Mouse (Mus musculus) forebrain, postnatal 0 days (tissue): ENCODE data around the gene Enpp1. TPM values are rescaled to one million over a fixed set of nuclear protein-coding genes. Genes with fewer than 3 reads are reported as not detected.

ENCODE experiments used
- ATAC-seq: fragments of 200-750 bp; cut with Nextera tagmentation; 2 replicates; pipeline ENCODE4 v1.8.0; 2017; ENCODE audit warnings: mild to moderate bottlenecking, moderate library complexity
- DNase-seq: peaks from one replicate; pipeline ENCODE4 v3.0.0-alpha.2; 2015
- H3K27ac ChIP-seq: fragments of 300-500 bp; sonication (generic); 2 replicates; pipeline ENCODE4 v1.5.1; 2014; ENCODE audit warnings: low read depth, mild to moderate bottlenecking, antibody characterized with exemption, low read length, moderate library complexity, mixed read lengths
- H3K27me3 ChIP-seq: fragments of 300-500 bp; sonication (generic); 2 replicates; pipeline ENCODE4 v1.6.1; 2014; ENCODE audit warnings: mild to moderate bottlenecking, low read length, mixed read lengths; ENCODE audit not compliant: insufficient read depth
- H3K36me3 ChIP-seq: fragments of 300-500 bp; sonication (generic); 2 replicates; pipeline ENCODE4 v1.6.1; 2014; ENCODE audit warnings: mild to moderate bottlenecking, moderate library complexity; ENCODE audit not compliant: insufficient read depth
- H3K4me1 ChIP-seq: fragments of 300-500 bp; sonication (generic); 2 replicates; pipeline ENCODE4 v1.6.1; 2014; ENCODE audit warnings: antibody characterized with exemption; ENCODE audit not compliant: insufficient read depth
- H3K4me2 ChIP-seq: fragments of 300-500 bp; sonication (generic); 2 replicates; pipeline ENCODE4 v1.6.1; 2014; ENCODE audit warnings: low read depth, mild to moderate bottlenecking, moderate library complexity
- H3K4me3 ChIP-seq: fragments of 300-500 bp; sonication (generic); 2 replicates; pipeline ENCODE4 v1.5.1; 2014; ENCODE audit warnings: low read depth, low read length, mixed read lengths
- H3K9ac ChIP-seq: fragments of 300-500 bp; sonication (generic); 2 replicates; pipeline ENCODE4 v1.6.1; 2014; ENCODE audit warnings: mild to moderate bottlenecking
- H3K9me3 ChIP-seq: fragments of 300-500 bp; sonication (generic); 2 replicates; pipeline ENCODE4 v1.6.1; 2016; ENCODE audit warnings: low read length
- CTCF ChIP-seq: sonication (generic); IDR thresholded peaks from 2 replicates; pipeline ENCODE4 v1.5.1; 2016; ENCODE audit warnings: antibody characterized with exemption, control low read depth, low read depth
- WGBS: fragments of 180-500 bp; shearing (Covaris S2); extraction: QIAGEN DNeasy Blood & Tissue Kit; methylation state at CpG from one replicate; pipeline ENCODE4 v1.1.7; 2014; 5-methylcytosine and 5-hydroxymethylcytosine counted together
- polyA plus RNA-seq: library from polyadenylated mRNA; unstranded; fragments of >200 nt; fragmentation: Nextera tagmentation; extraction: Ambion mirVana; gene quantifications from 2 replicates; pipeline ENCODE4 v1.2.1, GENCODE M21; 2015
- total RNA-seq: library from RNA; depleted of rRNA; stranded (reverse); fragments of >200 nt; gene quantifications from 2 replicates; pipeline ENCODE4 v1.2.3, GENCODE M21; 2014

Gene Enpp1
- total and polyA plus RNA-seq, 2 experiments from 2014 or later = 2.2 to 6.1 TPM

DNA sequence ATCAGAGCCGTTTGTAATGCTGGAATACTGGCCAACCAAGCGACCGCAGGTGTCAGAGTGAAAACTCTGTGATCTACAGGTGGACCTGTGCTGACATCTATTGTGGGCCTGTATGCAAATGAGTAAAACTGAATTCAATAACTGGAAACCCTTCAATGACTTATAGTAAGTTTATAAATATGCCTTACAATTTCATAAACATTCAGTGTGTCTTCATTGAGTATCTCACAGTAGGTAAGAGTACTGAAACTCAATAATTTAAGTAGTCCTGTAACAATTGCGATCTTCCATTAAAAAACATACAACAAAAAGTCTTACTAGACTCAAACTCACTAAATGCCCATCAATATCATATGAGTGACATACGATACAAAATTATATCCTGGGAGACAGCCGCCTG lies 1.6 kb downstream of the Enpp1 start:
- ATAC-seq = no peak
- TF ChIP-seq CTCF = no peak
- no peaks in the 10 kb centered on the region for H3K4me1 ChIP-seq

DNA sequence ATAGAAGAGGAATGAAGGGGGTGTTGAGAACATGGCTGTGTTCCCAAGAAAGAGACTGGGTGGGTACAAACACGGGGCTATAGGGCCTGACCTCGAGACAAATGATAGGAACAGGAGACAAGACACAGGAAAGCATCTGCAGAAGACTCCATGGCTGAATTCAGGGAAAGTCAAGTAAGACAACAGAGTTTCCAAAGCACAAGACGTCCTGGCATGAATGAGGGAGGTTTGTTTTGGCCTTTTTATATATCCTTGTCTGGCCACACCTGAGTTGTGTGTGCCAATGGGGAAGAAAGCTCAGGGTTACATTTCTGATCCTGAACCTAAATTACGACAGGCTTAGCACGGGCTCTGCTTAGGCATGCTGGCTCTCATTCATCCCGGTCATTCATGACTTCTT lies 4.2 kb downstream of the Enpp1 start:
- no peak overlapping the region for H3K9ac ChIP-seq
- no peak for TF ChIP-seq CTCF
- no peak overlapping the region for H3K4me2 ChIP-seq
- H3K27ac ChIP-seq = no peak overlapping the region
- DNase-seq (no peak), ATAC-seq (no peak)
- no peaks in the 10 kb centered on the region for H3K9me3 ChIP-seq
- H3K36me3 ChIP-seq = no peaks in the 10 kb centered on the region
- WGBS = 84% methylated on average over 6 of the region's 6 CpGs
- H3K4me1 ChIP-seq = no peaks in the 10 kb centered on the region
- no peaks in the 10 kb centered on the region for H3K27me3 ChIP-seq
- H3K4me3 ChIP-seq = no peak overlapping the region

More for the DNA sequence above, 1.6 kb downstream of the Enpp1 start:
- Histone ChIP-seq H3K9me3 (no peaks in the 10 kb centered on the region), H3K4me2 (no peak overlapping the region), H3K9ac (no peak overlapping the region), H3K27ac (no peak overlapping the region), H3K36me3 (no peaks in the 10 kb centered on the region), H3K4me3 (no peak overlapping the region), H3K27me3 (no peaks in the 10 kb centered on the region)
- 94% methylated on average over 6 of the region's 6 CpGs for WGBS
- DNase-seq = no peak

- no peak overlapping the region for H3K4me3 ChIP-seq
- H3K4me2 ChIP-seq = no peak overlapping the region
- DNase-seq = no peak
- no peaks in the 10 kb centered on the region for H3K27me3 ChIP-seq
- no peaks in the 10 kb centered on the region for H3K4me1 ChIP-seq
- H3K36me3 ChIP-seq = no peaks in the 10 kb centered on the region
- H3K27ac ChIP-seq = no peak overlapping the region
- no peak overlapping the region for H3K9ac ChIP-seq
- no peaks in the 10 kb centered on the region for H3K9me3 ChIP-seq
- WGBS = 97% methylated on average over 2 of the region's 2 CpGs
- no peak for ATAC-seq
- TF ChIP-seq CTCF = no peak
Measured at GRCm38 (mm10) chr10:24706431-24707140, 5.4 kb downstream of the Enpp1 start.

- DNase-seq (no peak), ATAC-seq (no peak)
- no peaks in the 10 kb centered on the region for H3K9me3 ChIP-seq
Measured at GRCm38 (mm10) chr10:24702698-24703097, 9.3 kb downstream of the Enpp1 start.

DNA sequence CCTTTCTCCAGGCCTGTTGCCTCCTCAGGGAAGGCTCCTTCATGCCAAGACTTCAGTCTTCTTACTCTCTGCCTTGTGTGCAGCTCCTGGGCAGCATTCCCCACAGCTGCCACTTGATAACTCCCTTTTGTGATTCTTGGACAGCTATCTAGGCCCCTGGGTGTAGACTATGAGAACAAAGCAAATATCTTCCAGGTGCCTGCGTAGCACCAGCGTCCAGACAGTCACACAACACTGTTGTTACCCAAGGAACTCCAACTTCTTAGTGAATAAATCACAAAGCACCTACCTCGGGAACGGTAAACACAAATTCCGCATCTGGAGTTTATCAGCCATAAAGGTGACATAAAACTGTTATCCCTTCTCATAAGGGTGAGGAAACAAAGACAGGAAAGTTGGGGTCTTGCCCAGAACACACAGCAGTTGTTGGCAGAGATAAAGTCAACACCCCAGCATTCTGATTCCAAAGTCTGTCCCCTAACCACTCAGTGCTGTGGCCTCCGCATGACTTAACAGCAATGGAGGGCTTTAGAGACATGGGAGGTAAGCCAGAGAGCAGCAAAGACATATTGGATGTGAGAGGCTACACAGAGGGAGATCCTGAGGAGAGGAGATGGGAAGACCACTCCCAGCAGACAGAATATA lies 13.7 kb downstream of the Enpp1 start:
- H3K4me2 ChIP-seq = no peak overlapping the region
- ATAC-seq (no peak), DNase-seq (no peak)
- no peaks in the 10 kb centered on the region for H3K27me3 ChIP-seq
- H3K9me3 ChIP-seq = no peaks in the 10 kb centered on the region
- no peak overlapping the region for H3K9ac ChIP-seq
- TF ChIP-seq CTCF = no peak
- no peaks in the 10 kb centered on the region for H3K4me1 ChIP-seq
- no peak overlapping the region for H3K27ac ChIP-seq
- WGBS = 80% methylated on average over 6 of the region's 6 CpGs
- no peak overlapping the region for H3K4me3 ChIP-seq
- no peaks in the 10 kb centered on the region for H3K36me3 ChIP-seq

More at GRCm38 (mm10) chr10:24702698-24703097, 9.3 kb downstream of the Enpp1 start:
- Histone ChIP-seq H3K36me3 (no peaks in the 10 kb centered on the region), H3K4me2 (no peak overlapping the region), H3K4me1 (no peaks in the 10 kb centered on the region), H3K9ac (no peak overlapping the region), H3K4me3 (no peak overlapping the region), H3K27me3 (no peaks in the 10 kb centered on the region), H3K27ac (no peak overlapping the region)
- no peak for TF ChIP-seq CTCF
- 68% methylated on average over 2 of the region's 2 CpGs for WGBS

DNA sequence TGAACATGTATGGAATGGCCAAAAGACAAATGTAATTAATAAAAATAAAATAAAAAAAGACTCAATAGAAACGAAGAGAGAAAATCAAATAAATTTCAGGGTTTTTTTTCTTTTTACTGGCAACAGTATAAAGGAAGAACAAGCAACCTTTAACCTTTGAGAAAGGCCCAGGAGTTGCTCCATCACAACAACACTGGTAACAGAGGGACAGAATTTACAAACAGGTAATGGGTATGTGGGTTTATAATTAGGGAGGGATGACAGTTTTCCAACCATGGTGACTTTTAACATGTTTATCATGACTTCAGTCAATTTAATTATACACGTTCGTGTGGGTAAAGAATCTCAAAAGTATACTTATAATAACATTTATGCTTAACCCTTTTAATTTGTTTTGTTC lies 15.2 kb downstream of the Enpp1 start:
- DNase-seq (no peak), ATAC-seq (no peak)
- Histone ChIP-seq H3K9me3 (no peaks in the 10 kb centered on the region), H3K9ac (no peak overlapping the region), H3K27ac (no peak overlapping the region), H3K4me1 (no peaks in the 10 kb centered on the region), H3K4me3 (no peak overlapping the region), H3K27me3 (no peaks in the 10 kb centered on the region), H3K36me3 (no peaks in the 10 kb centered on the region), H3K4me2 (no peak overlapping the region)
- 90% methylated on average over 3 of the region's 3 CpGs for WGBS
- no peak for TF ChIP-seq CTCF

GRCm38 (mm10) chr10:24695786-24696185 lies 16.2 kb downstream of the Enpp1 start:
- WGBS = 75% methylated on average over 5 of the region's 5 CpGs
- Histone ChIP-seq H3K9ac (no peak overlapping the region), H3K27ac (no peak overlapping the region), H3K4me2 (no peak overlapping the region), H3K27me3 (no peaks in the 10 kb centered on the region), H3K4me1 (no peaks in the 10 kb centered on the region), H3K4me3 (no peak overlapping the region), H3K36me3 (no peaks in the 10 kb centered on the region), H3K9me3 (no peaks in the 10 kb centered on the region)
- DNase-seq = no peak
- ATAC-seq = no peak
- no peak for TF ChIP-seq CTCF
